Mouse (Mus musculus): ENCODE results near the gene Gpr108. TPM values are rescaled to one million over a fixed set of nuclear protein-coding genes. Genes with fewer than 3 reads are reported as not detected.

Gpr108 gene
- 14.7 and 16.2 TPM in 2 replicates for polyA plus RNA-seq (2015; fragmentation: Nextera tagmentation; extraction: Ambion mirVana)

DNA sequence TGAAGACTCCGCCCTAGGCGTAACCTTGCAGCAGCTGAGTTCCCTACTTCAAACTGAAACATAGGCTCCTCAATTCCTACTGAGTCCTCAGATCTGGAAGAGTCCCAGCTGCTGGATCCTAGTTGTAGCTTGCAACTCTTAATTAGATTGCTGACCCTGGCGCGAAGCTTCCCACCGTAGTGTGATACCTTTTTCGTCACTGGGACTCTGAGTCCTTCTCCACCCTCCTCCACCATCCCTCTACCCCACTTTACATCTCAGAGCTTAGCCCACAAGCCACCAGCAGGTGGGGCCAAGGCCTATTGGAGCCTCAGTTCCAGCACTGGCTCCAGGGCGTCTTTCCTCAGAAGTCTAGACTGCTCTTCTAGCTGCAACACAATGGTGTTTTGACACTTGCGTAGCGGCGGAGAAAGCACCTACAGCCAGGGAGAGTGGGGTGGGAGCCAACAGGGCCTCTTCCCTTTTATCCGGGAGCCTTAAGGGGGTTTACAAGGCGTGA lies at the start of gene Gpr108:
Gene Gpr108 (minus strand): TSS at position 246 of the 499 bp plus-strand sequence.
- Histone ChIP-seq H3K9ac (ENCODE audit: low read depth, low read length) (peak within 1 kb of the TSS; percentile 68), H3K4me1 (replicated peaks; ENCODE audit: control insufficient read depth, insufficient read depth, low read length) (peaks cover 8% of the 10 kb centered on the region; the same call in 1 of the 2 replicates), H3K27me3 (replicated peaks; ENCODE audit: control insufficient read depth, insufficient read depth, low read length) (no peaks in the 10 kb centered on the region), H3K4me2 (replicated peaks; ENCODE audit: low read depth) (peak within 1 kb of the TSS; percentile 92), H3K36me3 (ENCODE audit: control insufficient read depth, insufficient read depth) (peaks cover 2% of the 10 kb centered on the region), H3K4me3 (ENCODE audit: low read depth, low read length) (peak within 1 kb of the TSS; percentile 88), H3K27ac (ENCODE audit: low read depth, low read length) (peak within 1 kb of the TSS; percentile 85), H3K9me3 (ENCODE audit: control insufficient read depth) (no peaks in the 10 kb centered on the region)
- TF ChIP-seq CTCF (IDR thresholded peaks at IDR 0.05; ENCODE audit: low read depth) = peak; percentile 93
- peak; percentile 62 for ATAC-seq
- under 1% methylated on average over 12 of the region's 12 CpGs for WGBS

DNA sequence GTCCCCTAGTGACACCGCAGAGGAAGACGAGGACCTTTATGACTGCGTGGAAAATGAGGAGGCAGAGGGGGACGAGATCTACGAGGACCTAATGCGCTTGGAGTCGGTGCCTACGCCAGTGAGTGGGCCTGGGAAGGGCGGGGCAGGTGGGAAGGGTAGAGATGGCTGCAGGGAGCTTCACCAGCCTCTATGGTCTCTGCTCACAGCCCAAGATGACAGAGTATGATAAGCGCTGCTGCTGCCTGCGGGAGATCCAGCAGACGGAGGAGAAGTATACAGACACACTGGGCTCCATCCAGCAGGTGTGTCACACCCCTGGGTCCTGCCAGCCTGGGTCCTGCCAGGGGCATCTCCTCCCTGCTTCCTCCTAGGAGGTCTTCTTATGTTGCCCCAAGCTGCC lies 48.8 kb upstream of the Gpr108 start:
- Histone ChIP-seq H3K36me3 (ENCODE audit: control insufficient read depth, insufficient read depth) (no peaks in the 10 kb centered on the region), H3K27me3 (replicated peaks; ENCODE audit: control insufficient read depth, insufficient read depth, low read length) (no peaks in the 10 kb centered on the region), H3K27ac (ENCODE audit: low read depth, low read length) (no peak overlapping the region), H3K9ac (ENCODE audit: low read depth, low read length) (no peak overlapping the region), H3K4me1 (replicated peaks; ENCODE audit: control insufficient read depth, insufficient read depth, low read length) (no peaks in the 10 kb centered on the region), H3K4me2 (replicated peaks; ENCODE audit: low read depth) (no peak overlapping the region), H3K9me3 (ENCODE audit: control insufficient read depth) (no peaks in the 10 kb centered on the region), H3K4me3 (ENCODE audit: low read depth, low read length) (no peak overlapping the region)
- TF ChIP-seq CTCF (IDR thresholded peaks at IDR 0.05; ENCODE audit: low read depth) = no peak
- no peak for ATAC-seq
- 82% methylated on average over 12 of the region's 12 CpGs for WGBS

DNA sequence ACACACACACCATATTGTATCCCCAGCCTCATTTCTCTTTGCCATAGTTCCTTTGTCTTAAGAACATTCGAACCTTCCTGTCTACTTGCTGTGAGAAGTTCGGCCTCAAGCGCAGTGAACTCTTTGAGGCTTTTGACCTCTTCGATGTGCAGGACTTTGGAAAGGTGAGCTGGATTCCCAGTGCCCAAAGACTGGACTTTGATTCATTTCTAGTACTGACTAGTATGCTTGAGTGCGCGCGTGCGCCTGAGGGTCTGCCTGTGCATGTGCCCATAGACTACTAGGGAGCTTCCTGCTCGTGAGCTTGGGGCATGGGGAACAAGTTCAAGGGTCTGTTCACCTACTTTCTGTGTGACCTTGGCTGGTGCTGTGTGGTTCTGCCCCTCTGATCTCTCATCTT lies 47.7 kb upstream of the Gpr108 start:
- no peaks in the 10 kb centered on the region for H3K27me3 ChIP-seq (replicated peaks; ENCODE audit: control insufficient read depth, insufficient read depth, low read length)
- no peak overlapping the region for H3K4me3 ChIP-seq (ENCODE audit: low read depth, low read length)
- H3K9me3 ChIP-seq (ENCODE audit: control insufficient read depth) = no peaks in the 10 kb centered on the region
- no peaks in the 10 kb centered on the region for H3K4me1 ChIP-seq (replicated peaks; ENCODE audit: control insufficient read depth, insufficient read depth, low read length)
- WGBS = 91% methylated on average over 9 of the region's 9 CpGs
- no peaks in the 10 kb centered on the region for H3K36me3 ChIP-seq (ENCODE audit: control insufficient read depth, insufficient read depth)
- no peak for TF ChIP-seq CTCF (IDR thresholded peaks at IDR 0.05; ENCODE audit: low read depth)
- no peak for ATAC-seq
- no peak overlapping the region for H3K9ac ChIP-seq (ENCODE audit: low read depth, low read length)
- H3K4me2 ChIP-seq (replicated peaks; ENCODE audit: low read depth) = no peak overlapping the region
- H3K27ac ChIP-seq (ENCODE audit: low read depth, low read length) = no peak overlapping the region

DNA sequence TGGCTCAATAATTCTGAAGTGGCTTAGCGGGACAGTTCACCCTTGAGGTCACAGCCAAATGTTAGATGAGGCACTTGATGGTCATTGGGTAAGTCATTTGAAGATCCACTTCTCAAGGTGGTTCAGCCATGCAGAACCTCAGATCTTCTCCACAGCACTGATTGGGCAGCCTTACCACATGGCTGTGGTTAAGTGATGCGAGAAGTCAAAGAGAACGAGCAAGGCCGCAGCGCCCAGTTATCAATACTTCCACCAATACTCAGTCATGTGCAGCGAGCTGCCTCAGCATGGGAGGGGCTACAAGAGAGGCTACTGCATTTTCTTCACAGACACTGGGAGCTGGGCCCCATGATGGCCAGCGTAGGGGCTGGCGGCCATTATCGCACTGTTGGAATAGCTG lies 44.7 kb upstream of the Gpr108 start:
- no peak overlapping the region for H3K4me3 ChIP-seq (ENCODE audit: low read depth, low read length)
- no peak overlapping the region for H3K4me2 ChIP-seq (replicated peaks; ENCODE audit: low read depth)
- no peak overlapping the region for H3K27ac ChIP-seq (ENCODE audit: low read depth, low read length)
- no peaks in the 10 kb centered on the region for H3K4me1 ChIP-seq (replicated peaks; ENCODE audit: control insufficient read depth, insufficient read depth, low read length)
- no peaks in the 10 kb centered on the region for H3K27me3 ChIP-seq (replicated peaks; ENCODE audit: control insufficient read depth, insufficient read depth, low read length)
- no peak overlapping the region for H3K9ac ChIP-seq (ENCODE audit: low read depth, low read length)
- no peak for TF ChIP-seq CTCF (IDR thresholded peaks at IDR 0.05; ENCODE audit: low read depth)
- no peaks in the 10 kb centered on the region for H3K9me3 ChIP-seq (ENCODE audit: control insufficient read depth)
- no peak for ATAC-seq
- no peaks in the 10 kb centered on the region for H3K36me3 ChIP-seq (ENCODE audit: control insufficient read depth, insufficient read depth)
- 94% methylated on average over 9 of the region's 9 CpGs for WGBS

DNA sequence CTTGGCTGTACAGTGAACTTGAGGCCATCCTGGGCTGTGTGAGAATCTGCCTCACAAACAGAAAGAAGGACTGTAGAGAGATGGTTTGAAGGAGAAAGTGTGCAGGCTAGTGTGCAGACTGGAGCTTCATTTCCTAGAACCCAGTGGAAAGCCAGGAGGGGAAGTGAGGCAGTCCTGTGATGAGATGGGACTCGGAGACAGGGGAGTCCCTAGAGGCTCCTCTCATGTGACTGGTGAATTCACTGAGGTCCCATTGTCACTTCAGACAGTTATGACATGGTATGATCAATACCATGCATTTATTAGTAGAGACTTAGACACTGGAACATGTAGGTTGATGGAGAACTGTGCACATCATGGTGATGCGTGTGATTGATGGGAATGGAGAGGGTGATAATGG lies 44.1 kb upstream of the Gpr108 start:
- no peak overlapping the region for H3K4me3 ChIP-seq (ENCODE audit: low read depth, low read length)
- ATAC-seq = no peak
- no peak for TF ChIP-seq CTCF (IDR thresholded peaks at IDR 0.05; ENCODE audit: low read depth)
- no peaks in the 10 kb centered on the region for H3K36me3 ChIP-seq (ENCODE audit: control insufficient read depth, insufficient read depth)
- H3K27ac ChIP-seq (ENCODE audit: low read depth, low read length) = no peak overlapping the region
- H3K4me1 ChIP-seq (replicated peaks; ENCODE audit: control insufficient read depth, insufficient read depth, low read length) = no peaks in the 10 kb centered on the region
- no peak overlapping the region for H3K4me2 ChIP-seq (replicated peaks; ENCODE audit: low read depth)
- no peaks in the 10 kb centered on the region for H3K27me3 ChIP-seq (replicated peaks; ENCODE audit: control insufficient read depth, insufficient read depth, low read length)
- no peaks in the 10 kb centered on the region for H3K9me3 ChIP-seq (ENCODE audit: control insufficient read depth)
- WGBS = 87% methylated on average over 2 of the region's 2 CpGs
- no peak overlapping the region for H3K9ac ChIP-seq (ENCODE audit: low read depth, low read length)

DNA sequence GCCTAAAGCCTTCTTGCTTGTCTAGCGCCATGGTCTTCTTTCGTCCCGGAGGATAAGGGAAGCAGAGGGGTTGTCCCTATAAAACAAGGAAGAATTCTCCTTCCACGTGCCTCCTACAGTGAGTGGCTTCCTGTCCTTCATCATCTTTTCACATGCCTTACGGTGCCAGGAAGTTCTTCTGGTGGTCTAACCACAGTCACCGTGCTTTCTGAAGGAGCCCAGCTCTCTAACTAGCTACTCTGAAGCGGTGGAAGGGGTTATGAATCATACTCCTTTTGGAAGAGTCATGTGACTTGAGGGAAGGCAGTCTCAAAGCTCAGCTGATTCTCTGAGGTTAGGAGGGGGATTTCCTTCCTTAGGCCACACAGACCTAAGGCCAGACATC lies 42.4 kb upstream of the Gpr108 start:
- Histone ChIP-seq H3K4me2 (replicated peaks; ENCODE audit: low read depth) (no peak overlapping the region), H3K4me3 (ENCODE audit: low read depth, low read length) (no peak overlapping the region), H3K4me1 (replicated peaks; ENCODE audit: control insufficient read depth, insufficient read depth, low read length) (no peaks in the 10 kb centered on the region), H3K9me3 (ENCODE audit: control insufficient read depth) (no peaks in the 10 kb centered on the region), H3K9ac (ENCODE audit: low read depth, low read length) (no peak overlapping the region), H3K27me3 (replicated peaks; ENCODE audit: control insufficient read depth, insufficient read depth, low read length) (no peaks in the 10 kb centered on the region), H3K27ac (ENCODE audit: low read depth, low read length) (no peak overlapping the region), H3K36me3 (ENCODE audit: control insufficient read depth, insufficient read depth) (no peaks in the 10 kb centered on the region)
- no peak for ATAC-seq
- no peak for TF ChIP-seq CTCF (IDR thresholded peaks at IDR 0.05; ENCODE audit: low read depth)
- 76% methylated on average over 7 of the region's 7 CpGs for WGBS

Data from intestine, postnatal 0 days (tissue).